Mouse (Mus musculus) spleen, adult 2 months (tissue): Measurements from ENCODE around the gene Mtln.

Experiments used
- CTCF ChIP-seq: fragments of 200-500 bp; IDR thresholded peaks from 2 replicates; pipeline ENCODE4 v1.5.1; 2011; ENCODE audit warnings: mild to moderate bottlenecking, inconsistent platforms; ENCODE audit not compliant: insufficient read depth, insufficient read length, insufficient replicate concordance; ENCODE audit errors: extremely low read depth
- POLR2A ChIP-seq: fragments of 200-500 bp; IDR thresholded peaks from 2 replicates; pipeline ENCODE4 v1.6.1; 2011; ENCODE audit warnings: low read depth, low read length, inconsistent platforms

- no peak for TF ChIP-seq POLR2A
- TF ChIP-seq CTCF: no peak
Observed at GRCm38 (mm10) chr2:127757171-127757570, 35.1 kb downstream of the Mtln start.
